Mouse (Mus musculus) ovary, postnatal 10 days (tissue): ENCODE results near the gene Lmln.
"Not testable (repeated sequence)": the region's sequence is repeated elsewhere in the genome, so short reads cannot be mapped to it uniquely, and the experiment has no call there.

Experiments used
- DNase-seq: peaks from one replicate; pipeline ENCODE4 v3.0.0; 2022; ENCODE audit warnings: low spot score

Gene Lmln

GRCm38 (mm10) chr16:33135167-33135566 lies 72.8 kb downstream of the Lmln start:
- no peak for DNase-seq

GRCm38 (mm10) chr16:33139061-33139460 lies 76.7 kb downstream of the Lmln start:
- DNase-seq, result not testable (repeated sequence)

- DNase-seq, result no peak
Observed at GRCm38 (mm10) chr16:33141758-33142280, 79.5 kb downstream of the Lmln start.

GRCm38 (mm10) chr16:33143452-33143851 lies 81.1 kb downstream of the Lmln start:
- DNase-seq, result no peak

GRCm38 (mm10) chr16:33146185-33146584 lies 83.9 kb downstream of the Lmln start:
- no peak for DNase-seq

GRCm38 (mm10) chr16:33148135-33148534 lies 85.8 kb downstream of the Lmln start:
- DNase-seq, result no peak

GRCm38 (mm10) chr16:33150875-33151274 lies 88.6 kb downstream of the Lmln start:
- DNase-seq, result not testable (repeated sequence)

- DNase-seq, result no peak
Observed at GRCm38 (mm10) chr16:33151558-33151957, 89.2 kb downstream of the Lmln start.

GRCm38 (mm10) chr16:33154992-33155391 lies 92.7 kb downstream of the Lmln start:
- no peak for DNase-seq

GRCm38 (mm10) chr16:33158006-33158405 lies 95.7 kb downstream of the Lmln start:
- DNase-seq, result no peak

- no peak for DNase-seq
Observed at GRCm38 (mm10) chr16:33158590-33159071, 96.3 kb downstream of the Lmln start.

- DNase-seq, result no peak
Observed at GRCm38 (mm10) chr16:33159363-33159762, 97.0 kb downstream of the Lmln start.

- DNase-seq, result no peak
Observed at GRCm38 (mm10) chr16:33163330-33164090, 101.2 kb downstream of the Lmln start.

- DNase-seq, result not testable (repeated sequence)
Observed at GRCm38 (mm10) chr16:33166284-33166683, 104.0 kb downstream of the Lmln start.

GRCm38 (mm10) chr16:33167537-33167936 lies 105.2 kb downstream of the Lmln start:
- no peak for DNase-seq

- no peak for DNase-seq
Observed at GRCm38 (mm10) chr16:33169471-33170034, 107.2 kb downstream of the Lmln start.

GRCm38 (mm10) chr16:33170716-33171587 lies 108.6 kb downstream of the Lmln start:
- DNase-seq, result no peak

- no peak for DNase-seq
Observed at GRCm38 (mm10) chr16:33171800-33172199, 109.5 kb downstream of the Lmln start.

GRCm38 (mm10) chr16:33173151-33173550 lies 110.8 kb downstream of the Lmln start:
- DNase-seq, result no peak

GRCm38 (mm10) chr16:33174695-33175094 lies 112.4 kb downstream of the Lmln start:
- no peak for DNase-seq

- DNase-seq, result not testable (repeated sequence)
Observed at GRCm38 (mm10) chr16:33176831-33177230, 114.5 kb downstream of the Lmln start.
